In genomic region chr10:75068624-75069328, GRCm38 (mm10) we compare ENCODE assay signal across 13 mouse cellular contexts. TPM values are rescaled to one million over a fixed set of nuclear protein-coding genes. Genes with fewer than 3 reads are reported as not detected.
A peak's percentile ranks its signal among the peaks of the same experiment; 100 is the strongest.
DNase-seq lines count a peak whose midpoint lies in the region; ATAC-seq and TF ChIP-seq lines count a peak whose summit lies in the region.
"Had no signal": no experiment of that assay in that cellular context is flagged by ENCODE, and none has a peak within 500 bp of the region (broad histone marks: within the 10 kb centered on the region; RNA-seq: fewer than 3 reads in every experiment).

No protein-coding gene starts in this region.

- 49% methylated on average over 12 of the region's 12 CpGs for WGBS in heart, embryonic 12.5 days

- peak overlapping the region; percentile 23; the same call in 1 of the 2 replicates for H3K4me2 ChIP-seq in heart, embryonic 12.5 days

- TF ChIP-seq CTCF in ES-Bruce4 (IDR thresholded peaks at IDR 0.05; ENCODE audit: low read depth, low read length): no peak

- H3K36me3 ChIP-seq in heart, embryonic 12.5 days: peaks cover 16% of the 10 kb centered on the region; the same call in 1 of the 2 replicates
- H3K36me3 ChIP-seq in ES-Bruce4 (ENCODE audit: control insufficient read depth, insufficient read depth, low read length, poor library complexity, severe bottlenecking): no peaks in the 10 kb centered on the region

- no peaks in the 10 kb centered on the region; the same call in 1 of the 2 replicates for H3K27me3 ChIP-seq in heart, embryonic 12.5 days (replicated peaks)
- H3K27me3 ChIP-seq in ES-Bruce4 (ENCODE audit: control insufficient read depth, insufficient read depth, low read length, poor library complexity, severe bottlenecking): no peaks in the 10 kb centered on the region

- no peak overlapping the region for H3K9ac ChIP-seq in heart, embryonic 12.5 days
- 0 out of 2 replicates have a peak overlapping the region, but pooled peaks have one; percentile 42 for H3K9ac ChIP-seq in ES-Bruce4 (ENCODE audit: low read depth, poor library complexity, severe bottlenecking)

- ATAC-seq in heart, embryonic 12.5 days (ENCODE audit: insufficient number of reproducible peaks, low FRiP score): no peak
- no peak for ATAC-seq in megakaryocyte-erythroid progenitor cell, adult 5-6 weeks (replicated peaks; ENCODE audit: low FRiP score, low TSS enrichment, poor library complexity, severe bottlenecking)
- ATAC-seq: midbrain, embryonic 16.5 days had no signal

- no peak for TF ChIP-seq POLR2A in ES-Bruce4 (IDR thresholded peaks at IDR 0.05; ENCODE audit: insufficient read depth, low read length)

- H3K4me3 ChIP-seq in heart, embryonic 12.5 days: no peak overlapping the region
- H3K4me3 ChIP-seq in ES-Bruce4 (ENCODE audit: low read depth, low read length): no peak overlapping the region

- H3K27ac ChIP-seq in heart, embryonic 12.5 days (ENCODE audit: poor library complexity, severe bottlenecking): no peak overlapping the region
- no peak overlapping the region for H3K27ac ChIP-seq in ES-Bruce4 (ENCODE audit: insufficient read depth, low read length)

- no peaks in the 10 kb centered on the region for H3K9me3 ChIP-seq in heart, embryonic 12.5 days (replicated peaks)
- no peaks in the 10 kb centered on the region for H3K9me3 ChIP-seq in ES-Bruce4 (replicated peaks; ENCODE audit: control insufficient read depth, insufficient read depth, low read length, poor library complexity, severe bottlenecking)

- TF ChIP-seq EP300 in ES-Bruce4 (IDR thresholded peaks at IDR 0.05; ENCODE audit: insufficient read depth, low read depth, low read length): no peak

- DNase-seq in heart, postnatal 4 days: no peak
- DNase-seq in kidney, postnatal 14 days: peak; percentile 29
- peak; percentile 26 for DNase-seq in lung, postnatal 14 days
- no peak for DNase-seq in thymus, postnatal 10 days (ENCODE audit: low spot score in 2 of 2)
- no peak for DNase-seq in ovary, adult 18-20 months (ENCODE audit: low spot score)
- DNase-seq: cerebellum, postnatal 14 days had no signal

- peaks cover 67% of the 10 kb centered on the region for H3K4me1 ChIP-seq in heart, embryonic 12.5 days (replicated peaks)
- H3K4me1 ChIP-seq in ES-Bruce4 (ENCODE audit: control insufficient read depth, insufficient read depth, low read length): no peaks in the 10 kb centered on the region

RNA-seq across cellular contexts. Expression of gene Bcr, which starts 8.4 kb away (rescaled TPM):
- polyA plus RNA-seq in heart, embryonic 12.5 days (2016; fragmentation: Nextera tagmentation; extraction: Ambion mirVana): 21.9 and 23.7 TPM in 2 replicates
- total RNA-seq in heart, postnatal 4 days (2021): 10 to 100 TPM; 15.5 to 16.4 TPM
- 22.9 and 28.2 TPM in 2 replicates for polyA plus RNA-seq in ES-Bruce4 (2011; ENCODE audit: insufficient read depth, insufficient read length, low read depth, missing spikeins)
- total RNA-seq in megakaryocyte-erythroid progenitor cell, adult 5-6 weeks (2014; fragmentation: Nextera tagmentation): 4.0 and 5.5 TPM in 2 replicates
- 1.4 and 6.9 TPM in 2 replicates for total RNA-seq in megakaryocyte-erythroid progenitor cell, adult 5-6 weeks (2017)

RNA-seq across cellular contexts. Expression of gene Rab36, which starts 31.9 kb away (rescaled TPM):
- polyA plus RNA-seq in heart, embryonic 12.5 days (2016; fragmentation: Nextera tagmentation; extraction: Ambion mirVana): 4.3 and 4.8 TPM in 2 replicates
- 1 to 10 TPM; 1.7 to 1.8 TPM for total RNA-seq in heart, postnatal 4 days (2021)
- polyA plus RNA-seq in ES-Bruce4 (2011; ENCODE audit: insufficient read depth, insufficient read length, low read depth, missing spikeins): 1.2 and 1.3 TPM in 2 replicates
- total RNA-seq in megakaryocyte-erythroid progenitor cell, adult 5-6 weeks (2014; fragmentation: Nextera tagmentation): not detected in 2 replicates
- total RNA-seq in megakaryocyte-erythroid progenitor cell, adult 5-6 weeks (2017): not detected in 2 replicates

RNA-seq across cellular contexts. Expression of gene Rsph14, which starts 36.4 kb away (rescaled TPM):
- polyA plus RNA-seq in heart, embryonic 12.5 days (2016; fragmentation: Nextera tagmentation; extraction: Ambion mirVana): not detected in 2 replicates
- total RNA-seq in heart, postnatal 4 days (2021): not detected
- polyA plus RNA-seq in ES-Bruce4 (2011; ENCODE audit: insufficient read depth, insufficient read length, low read depth, missing spikeins): not detected in 2 replicates
- total RNA-seq in megakaryocyte-erythroid progenitor cell, adult 5-6 weeks (2014; fragmentation: Nextera tagmentation): not detected in 2 replicates
- total RNA-seq in megakaryocyte-erythroid progenitor cell, adult 5-6 weeks (2017): not detected in 2 replicates
- total RNA-seq: heart, postnatal 25 days had no signal
- polyA plus RNA-seq: limb, embryonic 14.5 days; spleen, adult 2 months had no signal

Comparison
In these comparisons a context has a peak if more than half of its experiments do, and no peak if none do; other contexts are left out.
1. DNase-seq: peak in kidney, postnatal 14 days (single experiment) and lung, postnatal 14 days (single experiment); none in heart, postnatal 4 days (single experiment), thymus, postnatal 10 days (0 of 2) and ovary, adult 18-20 months (single experiment).